Mouse (Mus musculus): Measurements from ENCODE around the gene Ptpn14. TPM values are rescaled to one million over a fixed set of nuclear protein-coding genes. Genes with fewer than 3 reads are reported as not detected.

Gene Ptpn14
- 23.5 and 24.5 TPM in 2 replicates for total RNA-seq (2014; rRNA removed; ENCODE audit: low replicate concordance)
- polyA plus RNA-seq (2015; fragmentation: Nextera tagmentation; extraction: Ambion mirVana) = 4.2 TPM in 2 replicates

- Histone ChIP-seq H3K36me3 (replicated peaks; ENCODE audit: control insufficient read depth, insufficient read depth, low read length) (no peaks in the 10 kb centered on the region), H3K27me3 (ENCODE audit: control insufficient read depth, insufficient read depth, low read length) (no peaks in the 10 kb centered on the region), H3K4me2 (ENCODE audit: low read depth, low read length) (peak within 1 kb of the TSS; percentile 77), H3K9ac (replicated peaks; ENCODE audit: low read depth, low read length) (peak within 1 kb of the TSS; percentile 64), H3K27ac (ENCODE audit: low read depth) (peak within 1 kb of the TSS; percentile 93), H3K9me3 (replicated peaks; ENCODE audit: control insufficient read depth, low read length) (no peaks in the 10 kb centered on the region), H3K4me1 (ENCODE audit: control insufficient read depth, insufficient read depth) (peaks cover 21% of the 10 kb centered on the region), H3K4me3 (ENCODE audit: low read depth, low read length) (peak within 1 kb of the TSS; percentile 69)
- peak; percentile 94 for DNase-seq (ENCODE audit: low spot score)
- ATAC-seq (ENCODE audit: insufficient read depth, low read depth) = peak; percentile 93
- under 1% methylated on average over 81 of the region's 98 CpGs for WGBS
- TF ChIP-seq CTCF (IDR thresholded peaks at IDR 0.05; ENCODE audit: low read depth) = no peak
- TF ChIP-seq EP300 (IDR thresholded peaks at IDR 0.05; ENCODE audit: low read depth) = no peak; the same call in 1 of the 2 replicates
Observed at GRCm38 (mm10) chr1:189727884-189728783, at the start of gene Ptpn14. TSS of gene Ptpn14 (plus strand) at chr1:189728268.

GRCm38 (mm10) chr1:189679555-189679954, 48.5 kb upstream of the Ptpn14 start:
- no peaks in the 10 kb centered on the region for H3K9me3 ChIP-seq (replicated peaks; ENCODE audit: control insufficient read depth, low read length)
- H3K9ac ChIP-seq (replicated peaks; ENCODE audit: low read depth, low read length) = no peak overlapping the region
- no peak overlapping the region for H3K4me2 ChIP-seq (ENCODE audit: low read depth, low read length)
- H3K27ac ChIP-seq (ENCODE audit: low read depth) = no peak overlapping the region
- ATAC-seq (ENCODE audit: insufficient read depth, low read depth) (0 out of 2 replicates have a peak, but pooled peaks have one; percentile 24), DNase-seq (ENCODE audit: low spot score) (no peak)
- H3K36me3 ChIP-seq (replicated peaks; ENCODE audit: control insufficient read depth, insufficient read depth, low read length) = peaks cover 62% of the 10 kb centered on the region
- no peaks in the 10 kb centered on the region for H3K4me1 ChIP-seq (ENCODE audit: control insufficient read depth, insufficient read depth)
- 87% methylated on average over 3 of the region's 3 CpGs for WGBS
- no peaks in the 10 kb centered on the region for H3K27me3 ChIP-seq (ENCODE audit: control insufficient read depth, insufficient read depth, low read length)
- no peak overlapping the region for H3K4me3 ChIP-seq (ENCODE audit: low read depth, low read length)
- TF ChIP-seq CTCF (IDR thresholded peaks at IDR 0.05; ENCODE audit: low read depth) (no peak), EP300 (IDR thresholded peaks at IDR 0.05; ENCODE audit: low read depth) (no peak)

GRCm38 (mm10) chr1:189684786-189685415, 43.2 kb upstream of the Ptpn14 start:
- no peak for TF ChIP-seq EP300 (IDR thresholded peaks at IDR 0.05; ENCODE audit: low read depth)
- TF ChIP-seq CTCF (IDR thresholded peaks at IDR 0.05; ENCODE audit: low read depth) = no peak
- Histone ChIP-seq H3K9me3 (replicated peaks; ENCODE audit: control insufficient read depth, low read length) (no peaks in the 10 kb centered on the region), H3K36me3 (replicated peaks; ENCODE audit: control insufficient read depth, insufficient read depth, low read length) (peaks cover 55% of the 10 kb centered on the region), H3K27ac (ENCODE audit: low read depth) (no peak overlapping the region), H3K4me2 (ENCODE audit: low read depth, low read length) (no peak overlapping the region), H3K9ac (replicated peaks; ENCODE audit: low read depth, low read length) (no peak overlapping the region), H3K4me1 (ENCODE audit: control insufficient read depth, insufficient read depth) (peaks cover 8% of the 10 kb centered on the region), H3K27me3 (ENCODE audit: control insufficient read depth, insufficient read depth, low read length) (no peaks in the 10 kb centered on the region), H3K4me3 (ENCODE audit: low read depth, low read length) (no peak overlapping the region)
- no peak for ATAC-seq (ENCODE audit: insufficient read depth, low read depth)
- no peak for DNase-seq (ENCODE audit: low spot score)
- WGBS = 91% methylated on average over 9 of the region's 9 CpGs

- TF ChIP-seq CTCF (IDR thresholded peaks at IDR 0.05; ENCODE audit: low read depth) (no peak), EP300 (IDR thresholded peaks at IDR 0.05; ENCODE audit: low read depth) (no peak)
- peaks cover 44% of the 10 kb centered on the region for H3K36me3 ChIP-seq (replicated peaks; ENCODE audit: control insufficient read depth, insufficient read depth, low read length)
- no peaks in the 10 kb centered on the region for H3K9me3 ChIP-seq (replicated peaks; ENCODE audit: control insufficient read depth, low read length)
- peak overlapping the region; percentile 93; the same call in 1 of the 2 replicates for H3K4me2 ChIP-seq (ENCODE audit: low read depth, low read length)
- ATAC-seq (ENCODE audit: insufficient read depth, low read depth) = no peak
- no peak overlapping the region for H3K27ac ChIP-seq (ENCODE audit: low read depth)
- WGBS = 59% methylated on average over 6 of the region's 6 CpGs
- H3K4me1 ChIP-seq (ENCODE audit: control insufficient read depth, insufficient read depth) = peaks cover 8% of the 10 kb centered on the region
- no peak for DNase-seq (ENCODE audit: low spot score)
- H3K27me3 ChIP-seq (ENCODE audit: control insufficient read depth, insufficient read depth, low read length) = no peaks in the 10 kb centered on the region
- no peak overlapping the region for H3K9ac ChIP-seq (replicated peaks; ENCODE audit: low read depth, low read length)
- peak overlapping the region; percentile 80; the same call in 1 of the 2 replicates for H3K4me3 ChIP-seq (ENCODE audit: low read depth, low read length)
Observed at GRCm38 (mm10) chr1:189686025-189686424, 42.0 kb upstream of the Ptpn14 start.

GRCm38 (mm10) chr1:189687654-189688387, 40.2 kb upstream of the Ptpn14 start, which contains the start of gene Cenpf:
TSS of gene Cenpf (minus strand) at chr1:189688086.
- WGBS = under 1% methylated on average over 51 of the region's 55 CpGs
- no peaks in the 10 kb centered on the region for H3K27me3 ChIP-seq (ENCODE audit: control insufficient read depth, insufficient read depth, low read length)
- peak within 1 kb of the TSS; percentile 80 for H3K4me3 ChIP-seq (ENCODE audit: low read depth, low read length)
- peak within 1 kb of the TSS; percentile 49 for H3K27ac ChIP-seq (ENCODE audit: low read depth)
- peaks cover 30% of the 10 kb centered on the region for H3K36me3 ChIP-seq (replicated peaks; ENCODE audit: control insufficient read depth, insufficient read depth, low read length)
- ATAC-seq (ENCODE audit: insufficient read depth, low read depth) = peak; percentile 100
- peak within 1 kb of the TSS; percentile 93 for H3K4me2 ChIP-seq (ENCODE audit: low read depth, low read length)
- DNase-seq (ENCODE audit: low spot score) = peak; percentile 98
- no peak for TF ChIP-seq CTCF (IDR thresholded peaks at IDR 0.05; ENCODE audit: low read depth)
- no peak for TF ChIP-seq EP300 (IDR thresholded peaks at IDR 0.05; ENCODE audit: low read depth)
- H3K9me3 ChIP-seq (replicated peaks; ENCODE audit: control insufficient read depth, low read length) = no peaks in the 10 kb centered on the region
- peak within 1 kb of the TSS; percentile 74 for H3K9ac ChIP-seq (replicated peaks; ENCODE audit: low read depth, low read length)
- peaks cover 8% of the 10 kb centered on the region for H3K4me1 ChIP-seq (ENCODE audit: control insufficient read depth, insufficient read depth)
